Mouse (Mus musculus): ENCODE data around the gene Dnajc17.
A peak's percentile ranks its signal among the peaks of the same experiment; 100 is the strongest.

Gene Dnajc17

GRCm38 (mm10) chr2:119208344-119209175 is at the start of gene Dnajc17, which contains the start of gene Zfyve19:
TSS of gene Dnajc17 (minus strand) at chr2:119208795.
TSS of gene Zfyve19 (plus strand) at chr2:119208617.
- peak; percentile 98 for DNase-seq (ENCODE audit: low read depth)

GRCm38 (mm10) chr2:119254976-119255375 is 46.4 kb upstream of the Dnajc17 start:
- DNase-seq (ENCODE audit: low read depth), result no peak

DNA sequence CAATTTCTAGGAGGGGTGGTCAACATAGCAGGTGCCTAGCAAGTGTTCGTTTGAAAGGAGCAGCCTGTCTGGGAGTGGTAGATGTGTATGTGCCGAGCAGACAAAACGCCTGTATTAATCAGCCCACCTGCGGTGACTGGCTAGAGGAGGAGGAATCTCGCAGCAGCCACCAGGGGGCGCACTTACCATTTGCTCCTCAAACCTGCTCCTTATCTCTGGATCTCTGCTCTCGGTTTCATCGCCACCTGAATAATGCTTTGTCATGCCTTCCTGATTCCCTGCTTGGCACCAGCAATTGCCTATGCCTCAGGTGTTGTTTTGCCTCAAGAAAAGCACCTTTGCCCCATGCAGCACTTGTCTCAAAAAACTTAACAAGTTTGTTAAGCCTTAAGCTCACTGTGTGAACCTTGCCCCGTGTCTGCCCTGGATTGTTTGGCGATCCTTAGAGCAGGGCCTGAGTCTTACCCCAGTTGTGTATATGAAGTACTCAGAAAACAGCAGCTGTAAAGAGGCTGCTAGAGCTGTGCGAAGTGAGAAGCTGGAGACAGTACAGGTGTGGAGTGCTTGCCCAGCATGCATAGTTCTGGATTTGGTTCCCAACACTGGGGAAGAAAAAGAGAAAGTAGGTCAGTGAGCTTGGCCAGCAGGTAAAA is 42.4 kb upstream of the Dnajc17 start:
- peak; percentile 91 for DNase-seq (ENCODE audit: low read depth)

GRCm38 (mm10) chr2:119250377-119250776 is 41.8 kb upstream of the Dnajc17 start:
- DNase-seq (ENCODE audit: low read depth), result no peak

DNA sequence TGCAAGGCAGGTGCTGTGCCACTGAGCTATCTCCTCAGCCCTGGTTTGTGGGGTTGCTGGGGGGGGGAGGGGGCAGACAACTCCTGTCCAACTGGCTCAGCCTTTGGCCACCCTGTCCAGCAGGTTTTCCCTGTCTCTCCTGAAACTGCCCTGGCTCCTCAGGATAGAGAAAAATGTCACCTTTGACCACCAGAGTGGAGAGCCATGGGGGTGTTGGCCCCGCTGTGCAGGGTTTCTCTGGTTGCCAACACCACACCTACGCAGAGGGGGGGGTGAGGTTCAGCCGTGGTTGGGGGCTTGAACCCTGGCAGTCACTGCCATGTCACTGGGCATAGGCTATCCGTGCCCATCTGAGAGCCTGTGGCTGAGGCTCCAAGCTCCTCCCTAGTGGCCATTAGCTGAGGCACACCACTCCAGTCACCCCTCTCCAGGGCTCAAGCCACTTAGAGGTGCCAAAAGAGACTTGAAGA is 41.0 kb upstream of the Dnajc17 start:
- DNase-seq (ENCODE audit: low read depth), result no peak

GRCm38 (mm10) chr2:119247904-119248303 is 39.3 kb upstream of the Dnajc17 start:
- no peak for DNase-seq (ENCODE audit: low read depth)

GRCm38 (mm10) chr2:119245246-119245645 is 36.7 kb upstream of the Dnajc17 start:
- no peak for DNase-seq (ENCODE audit: low read depth)

DNA sequence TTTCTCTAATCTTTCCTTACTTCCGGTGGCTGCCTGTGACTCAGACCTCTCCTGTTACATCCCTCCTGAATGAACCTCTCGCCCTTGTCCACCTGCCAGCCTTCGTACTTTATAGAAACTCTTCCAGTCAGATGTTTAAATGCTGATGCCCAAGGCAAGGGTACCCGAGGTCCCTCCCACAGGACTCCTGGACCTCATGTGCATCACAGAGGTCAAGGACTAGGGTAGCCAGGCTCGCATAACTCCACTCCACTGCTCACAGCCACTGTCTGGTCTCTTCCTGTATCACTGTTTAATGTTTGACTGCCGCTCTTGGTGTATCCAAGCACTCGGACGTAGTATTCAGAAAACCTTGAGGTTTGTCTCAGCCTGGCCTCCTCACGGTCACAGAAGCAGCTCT is 34.0 kb upstream of the Dnajc17 start:
- DNase-seq (ENCODE audit: low read depth), result peak; percentile 27

GRCm38 (mm10) chr2:119240819-119241186 is 32.2 kb upstream of the Dnajc17 start:
- DNase-seq (ENCODE audit: low read depth), result no peak

DNA sequence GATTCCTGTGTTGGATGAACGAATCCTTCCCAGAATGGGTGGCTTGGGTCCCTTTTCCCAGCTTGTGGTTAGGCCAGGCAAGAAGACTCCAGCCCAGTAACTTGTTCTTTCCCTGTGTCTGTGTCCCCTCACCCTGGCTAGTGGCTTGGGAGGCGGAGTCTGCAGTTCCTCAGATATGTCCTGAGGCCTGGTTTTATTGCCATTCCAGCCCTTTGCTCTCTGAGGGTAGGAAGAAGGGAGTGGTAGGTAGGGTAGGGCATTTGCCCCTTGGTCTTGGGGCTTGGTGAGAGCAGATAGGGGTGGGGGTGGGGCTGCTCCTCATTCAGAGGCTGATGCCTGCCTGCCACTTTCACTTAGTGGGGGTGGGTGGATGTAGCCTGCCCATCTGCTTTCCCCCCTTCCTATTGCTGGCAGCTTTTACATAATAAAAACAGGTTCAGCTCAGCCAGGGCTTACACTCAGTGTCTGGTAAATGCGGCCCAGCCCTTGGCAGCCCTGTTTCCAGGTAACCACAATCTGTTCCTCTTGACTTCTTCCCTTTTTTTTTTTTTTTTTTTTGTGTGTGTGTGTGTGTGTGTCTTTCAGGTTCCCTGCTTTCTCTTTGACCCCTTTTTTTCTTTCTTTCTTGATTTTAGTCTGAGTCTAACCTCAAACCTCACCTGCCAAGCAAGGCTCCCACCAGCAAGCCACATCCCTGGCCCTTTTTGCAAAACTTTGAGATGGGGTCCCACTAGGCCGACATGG is 31.7 kb upstream of the Dnajc17 start:
- DNase-seq (ENCODE audit: low read depth), result no peak

- no peak for DNase-seq (ENCODE audit: low read depth)
Measured at GRCm38 (mm10) chr2:119238671-119239070, 30.1 kb upstream of the Dnajc17 start.

DNA sequence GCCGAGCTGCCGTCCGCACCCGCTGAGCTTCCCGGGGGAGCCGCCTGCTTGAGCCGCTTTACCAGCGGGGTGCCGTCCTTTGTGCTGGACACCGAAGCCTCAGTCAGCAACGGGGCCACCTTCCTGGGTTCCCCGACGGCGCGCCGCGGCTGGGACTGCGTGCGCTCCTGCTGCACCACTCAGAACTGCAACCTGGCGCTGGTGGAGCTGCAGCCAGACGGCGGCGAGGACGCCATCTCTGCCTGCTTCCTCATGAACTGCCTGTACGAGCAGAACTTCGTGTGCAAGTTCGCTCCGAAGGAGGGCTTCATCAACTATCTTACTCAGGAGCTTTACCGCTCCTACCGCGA is 29.3 kb upstream of the Dnajc17 start:
- no peak for DNase-seq (ENCODE audit: low read depth)

DNA sequence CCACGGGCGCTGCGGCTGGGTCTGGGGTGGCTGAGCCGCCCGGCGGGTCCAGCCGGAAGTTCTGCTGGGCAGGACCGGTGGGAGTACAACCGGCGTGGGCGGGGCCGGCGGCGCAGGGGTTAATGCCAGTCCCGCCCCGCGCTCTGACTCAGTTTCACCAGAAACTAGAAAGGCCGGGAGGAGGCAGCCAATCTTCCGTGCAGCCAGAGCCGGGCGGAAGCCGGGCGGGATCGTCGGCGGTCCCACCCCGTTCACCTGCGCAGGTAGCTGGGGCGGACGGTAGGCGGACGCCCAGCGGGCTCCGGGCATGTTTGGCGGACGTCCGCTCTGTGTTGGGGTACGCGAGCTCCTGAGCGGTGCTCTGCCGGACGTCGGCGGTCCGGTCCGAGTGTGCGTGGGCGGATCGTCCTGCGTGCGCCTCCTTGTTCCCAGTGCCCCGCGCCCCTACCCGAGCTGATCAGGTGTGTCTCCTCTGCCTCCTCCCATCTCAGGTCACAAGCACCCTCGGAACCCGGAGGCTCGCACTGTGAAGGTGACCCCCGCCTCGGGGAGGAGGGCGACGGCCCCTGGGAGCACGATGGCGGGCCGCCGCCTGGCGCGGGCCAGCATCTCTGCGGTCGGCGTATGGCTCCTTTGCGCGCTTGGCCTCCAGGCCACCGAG is 28.7 kb upstream of the Dnajc17 start, which contains the start of gene Spint1:
Spint1 (plus strand) TSS at position 153 of the 661 bp plus-strand sequence.
- DNase-seq (ENCODE audit: low read depth), result no peak

GRCm38 (mm10) chr2:119236682-119237209 is 28.2 kb upstream of the Dnajc17 start:
- no peak for DNase-seq (ENCODE audit: low read depth)

DNA sequence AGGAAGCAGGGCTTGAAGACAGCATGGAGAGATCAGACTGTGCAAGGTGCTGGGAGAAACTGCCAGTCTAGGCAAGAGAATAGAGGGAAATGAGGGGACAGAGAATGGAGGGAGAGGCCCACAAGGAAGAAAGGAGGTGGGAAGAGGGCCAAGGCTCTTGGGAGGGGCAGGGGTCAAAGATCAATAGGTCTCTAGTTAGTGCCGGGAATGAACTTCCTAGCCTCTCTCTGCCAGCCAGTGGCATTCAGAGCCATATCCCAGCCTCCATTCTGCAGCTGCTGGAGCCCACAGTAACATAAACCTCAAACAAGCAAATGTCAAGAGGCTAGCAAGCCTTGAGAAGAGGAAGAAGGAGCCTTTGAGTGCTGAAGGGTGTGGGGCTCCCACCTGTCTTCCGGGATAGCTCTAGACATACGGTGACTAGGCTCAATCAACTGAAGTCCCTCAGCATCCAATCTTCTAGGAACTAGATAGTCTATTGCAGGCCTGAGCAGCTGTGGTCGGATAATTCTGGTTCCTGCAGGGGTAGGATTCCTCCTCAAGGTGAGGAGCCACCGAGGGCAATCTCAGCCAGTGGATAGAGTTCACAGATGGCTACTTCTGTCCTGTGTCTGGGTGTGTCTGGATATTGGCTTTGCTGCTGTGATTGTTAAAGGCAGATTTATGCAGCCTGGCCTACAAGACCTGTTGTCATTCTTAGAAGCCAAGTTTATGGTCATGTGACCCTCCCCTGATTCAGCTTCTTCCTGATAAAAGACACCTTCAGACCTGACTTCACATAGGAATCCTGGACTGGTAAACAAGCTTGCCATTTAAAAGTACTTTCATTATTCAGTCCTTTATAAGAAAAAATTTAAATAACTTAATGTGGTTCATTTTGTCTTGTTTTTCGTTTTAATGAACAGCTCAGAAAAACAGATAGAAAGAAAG is 21.4 kb upstream of the Dnajc17 start, which contains the start of gene Ppp1r14d:
Ppp1r14d (minus strand) TSS at position 132 of the 930 bp plus-strand sequence.
- DNase-seq (ENCODE audit: low read depth), result no peak

- no peak for DNase-seq (ENCODE audit: low read depth)
Measured at GRCm38 (mm10) chr2:119209176-119209507, 547 bp upstream of the Dnajc17 start.

GRCm38 (mm10) chr2:119207961-119208343 is 643 bp downstream of the Dnajc17 start:
- DNase-seq (ENCODE audit: low read depth), result peak; percentile 6

GRCm38 (mm10) chr2:119203871-119204460 is 4.6 kb downstream of the Dnajc17 start:
- DNase-seq (ENCODE audit: low read depth), result peak; percentile 22

- no peak for DNase-seq (ENCODE audit: low read depth)
Measured at GRCm38 (mm10) chr2:119202914-119203453, 5.6 kb downstream of the Dnajc17 start.

DNA sequence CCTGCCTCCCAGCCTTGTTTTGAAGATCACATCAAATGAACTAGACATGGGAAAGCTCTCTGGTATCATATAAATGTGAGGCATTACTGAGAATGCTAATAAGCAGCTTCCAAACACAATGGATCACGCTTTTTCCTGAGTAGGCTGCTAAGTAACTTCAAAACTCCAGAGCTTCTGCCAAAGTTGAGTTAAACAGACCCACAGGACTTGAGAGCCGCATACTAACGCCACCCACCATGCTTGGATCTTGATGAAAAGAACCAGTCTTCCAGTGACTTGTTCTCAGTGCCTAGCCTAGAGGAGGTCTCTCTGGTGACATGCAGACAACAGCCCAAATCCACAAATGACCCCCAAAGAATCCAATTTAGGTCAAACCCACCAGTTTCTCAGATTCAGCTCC is 9.7 kb downstream of the Dnajc17 start:
- no peak for DNase-seq (ENCODE audit: low read depth)
